Mouse (Mus musculus) gastrocnemius, adult 2 months (tissue): ENCODE data around the gene Cdk9. TPM values are rescaled to one million over a fixed set of nuclear protein-coding genes. Genes with fewer than 3 reads are reported as not detected.

Experiments
- DNase-seq: peaks from one replicate; pipeline ENCODE4 v3.0.0; 2022
- H3K27ac ChIP-seq: fragments of 200-600 bp; 2 replicates; pipeline ENCODE4 v1.8.1; 2022; ENCODE audit warnings: mild to moderate bottlenecking
- H3K4me3 ChIP-seq: fragments of 200-600 bp; 2 replicates; pipeline ENCODE4 v1.8.1; 2022; ENCODE audit warnings: mild to moderate bottlenecking, moderate library complexity
- CTCF ChIP-seq: fragments of 200-600 bp; IDR thresholded peaks from 2 replicates; pipeline ENCODE4 v1.8.1; 2022; ENCODE audit warnings: antibody characterized with exemption, mild to moderate bottlenecking, moderate library complexity
- intact Hi-C: fragments of 180-260 bp; cut with DNase I; formaldehyde crosslinking; loops from one replicate; pipeline ENCODE4 v1.15.1; 2025
- total RNA-seq, 2 experiments: library from RNA; stranded (reverse); gene quantifications; 2 replicates each; pipeline ENCODE4 v1.2.3; 2021

The Cdk9 gene
- total RNA-seq, 2 experiments from 2014 or later: 20.2 to 22.0 TPM

DNA sequence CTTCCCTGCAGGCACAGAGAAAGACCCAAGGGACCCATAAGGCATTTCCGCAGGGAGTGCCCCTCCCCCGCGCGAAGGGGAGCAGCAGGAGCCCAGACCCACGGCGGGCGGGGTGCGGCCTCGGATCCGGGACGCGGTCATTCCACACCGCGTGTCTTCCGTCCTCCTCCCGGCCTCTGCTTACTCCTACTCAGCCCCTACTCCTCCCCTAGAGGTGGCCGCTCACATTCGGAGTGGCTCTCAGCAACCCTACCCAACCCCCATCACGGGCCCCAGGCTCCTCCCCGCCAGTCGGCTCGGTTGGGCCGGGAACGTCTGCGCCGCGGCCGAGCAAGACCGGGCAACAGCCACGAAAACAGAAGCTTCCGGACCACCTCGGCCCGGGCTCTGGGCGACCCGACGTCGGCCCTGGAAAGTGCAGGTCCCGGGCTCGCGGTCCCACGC is 746 bp downstream of the Cdk9 start:
- H3K27ac ChIP-seq: peak overlapping the region; percentile 96
- DNase-seq: peak; percentile 79
- TF ChIP-seq CTCF: no peak
- intact Hi-C loops: loop anchor here (2.0 kb wide), 1 partner anchor 17 kb away; no protein-coding TSS in a partner anchor
- H3K4me3 ChIP-seq: peak overlapping the region; percentile 91

DNA sequence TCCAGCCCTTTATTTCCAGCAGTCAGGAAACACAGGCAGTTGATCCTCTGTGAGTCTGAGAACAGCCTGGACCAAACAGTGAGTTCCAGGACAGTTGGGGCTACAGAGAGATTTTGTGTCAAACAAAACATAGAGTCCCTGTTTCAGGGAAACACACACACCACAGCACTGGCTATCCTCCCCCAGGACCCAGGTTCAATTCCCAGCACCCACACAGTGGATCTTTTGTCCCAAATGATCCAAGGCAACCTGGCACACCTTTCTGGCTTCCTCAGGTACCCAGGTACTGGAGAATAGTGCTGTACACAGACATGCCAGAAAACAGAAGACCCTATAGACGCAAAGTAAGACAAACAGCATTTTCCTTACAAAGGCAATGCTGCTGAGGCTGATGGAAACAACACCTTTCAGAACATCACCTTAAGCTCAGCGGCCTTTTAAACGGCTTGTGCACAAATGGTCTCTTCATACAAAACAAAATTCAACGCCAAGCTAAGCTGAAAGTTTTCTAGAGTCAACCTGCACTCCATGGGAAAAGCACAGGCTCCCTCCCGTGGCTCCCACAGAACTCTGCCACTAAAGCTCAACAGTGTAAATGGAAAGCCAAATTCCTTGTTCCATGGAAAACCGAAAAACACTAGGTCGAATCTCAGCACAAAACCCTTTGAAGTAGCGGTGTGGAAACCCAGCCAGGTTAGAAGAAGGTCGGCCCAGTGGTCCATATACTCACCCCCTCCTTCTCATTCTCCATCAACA is 1.4 kb downstream of the Cdk9 start:
- no peak for DNase-seq
- 0 out of 2 replicates have a peak, but pooled peaks have one; percentile 7 for TF ChIP-seq CTCF
- Histone ChIP-seq H3K4me3 (peak overlapping the region; percentile 91), H3K27ac (peak overlapping the region; percentile 96)
- intact Hi-C loops: loop anchor here (2.0 kb wide), 1 partner anchor 17 kb away; no protein-coding TSS in a partner anchor

DNA sequence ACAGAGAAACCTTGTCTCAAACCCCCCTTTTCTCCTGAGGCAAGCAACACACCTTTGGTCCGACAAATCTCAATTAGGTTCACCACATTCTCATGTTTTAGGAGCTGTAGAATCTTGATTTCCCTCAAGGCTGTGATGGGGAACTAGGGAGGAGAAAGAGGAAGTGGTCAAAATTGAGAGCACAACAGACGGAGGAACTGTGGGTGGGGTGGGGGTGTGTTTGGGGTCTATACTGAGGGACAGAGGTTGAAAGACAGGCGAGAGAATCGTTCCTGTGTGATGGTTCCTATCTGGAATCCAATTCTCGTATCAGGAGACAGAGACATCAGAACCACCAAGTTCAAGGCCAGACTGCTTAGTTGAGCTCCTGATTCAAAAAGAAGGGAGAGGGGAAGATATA is 2.5 kb downstream of the Cdk9 start:
- intact Hi-C loops: no loop called here
- no peak for TF ChIP-seq CTCF
- H3K27ac ChIP-seq: no peak overlapping the region
- H3K4me3 ChIP-seq: no peak overlapping the region
- no peak for DNase-seq

GRCm38 (mm10) chr2:32709521-32710137 is 3.2 kb downstream of the Cdk9 start:
- Histone ChIP-seq H3K27ac (0 out of 2 replicates have a peak overlapping the region, but pooled peaks have one; percentile 6), H3K4me3 (peak overlapping the region; percentile 7; the same call in 1 of the 2 replicates)
- no peak for DNase-seq
- intact Hi-C loops: no loop called here
- no peak for TF ChIP-seq CTCF

DNA sequence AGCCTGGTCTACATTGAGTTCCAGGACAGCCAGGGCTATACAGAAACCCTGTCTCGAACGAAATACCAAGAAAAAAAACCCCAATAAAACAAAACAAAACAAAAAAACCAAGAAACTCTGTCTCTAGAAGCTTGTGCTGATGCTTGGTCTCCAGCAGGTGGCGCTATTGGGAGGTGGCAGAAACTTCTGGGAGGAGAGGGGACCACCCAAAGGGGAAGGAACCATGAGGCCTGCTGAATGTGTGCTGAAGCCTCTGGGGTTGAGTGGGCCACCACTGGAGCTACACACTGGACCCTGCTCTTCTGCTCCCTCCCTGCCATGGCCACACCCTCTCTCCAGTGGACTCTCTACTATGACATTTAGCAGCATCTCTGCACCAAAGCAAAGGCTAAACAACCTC is 4.2 kb downstream of the Cdk9 start:
- DNase-seq: peak; percentile 65
- Histone ChIP-seq H3K27ac (no peak overlapping the region), H3K4me3 (no peak overlapping the region)
- intact Hi-C loops: no loop called here
- TF ChIP-seq CTCF: peak; percentile 94

DNA sequence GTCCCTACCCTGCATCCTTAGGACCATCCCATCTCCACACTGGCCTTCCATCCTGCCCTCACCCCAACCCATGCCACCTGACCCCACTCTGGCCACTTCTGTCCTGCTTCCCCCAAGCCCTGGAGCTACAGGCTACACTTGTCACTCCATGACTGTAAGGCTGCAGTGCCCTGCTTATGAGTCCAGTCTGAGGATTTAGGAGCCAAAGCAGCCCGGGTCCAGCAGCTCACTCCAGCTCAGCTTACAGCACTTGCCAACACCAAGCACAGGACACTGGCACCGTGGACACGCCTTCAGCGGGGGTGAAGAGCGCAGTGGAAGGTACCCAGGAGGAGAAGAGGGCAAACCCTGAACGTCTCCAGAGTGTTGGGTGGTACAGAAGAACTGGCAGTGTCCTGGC is 5.9 kb downstream of the Cdk9 start:
- peak; percentile 65 for DNase-seq
- H3K27ac ChIP-seq: peak overlapping the region; percentile 48; the same call in 1 of the 2 replicates
- intact Hi-C loops: no loop called here
- TF ChIP-seq CTCF: no peak
- H3K4me3 ChIP-seq: no peak overlapping the region

GRCm38 (mm10) chr2:32705018-32705417 is 7.9 kb downstream of the Cdk9 start:
- Histone ChIP-seq H3K27ac (no peak overlapping the region), H3K4me3 (no peak overlapping the region)
- intact Hi-C loops: no loop called here
- TF ChIP-seq CTCF: no peak
- DNase-seq: no peak

DNA sequence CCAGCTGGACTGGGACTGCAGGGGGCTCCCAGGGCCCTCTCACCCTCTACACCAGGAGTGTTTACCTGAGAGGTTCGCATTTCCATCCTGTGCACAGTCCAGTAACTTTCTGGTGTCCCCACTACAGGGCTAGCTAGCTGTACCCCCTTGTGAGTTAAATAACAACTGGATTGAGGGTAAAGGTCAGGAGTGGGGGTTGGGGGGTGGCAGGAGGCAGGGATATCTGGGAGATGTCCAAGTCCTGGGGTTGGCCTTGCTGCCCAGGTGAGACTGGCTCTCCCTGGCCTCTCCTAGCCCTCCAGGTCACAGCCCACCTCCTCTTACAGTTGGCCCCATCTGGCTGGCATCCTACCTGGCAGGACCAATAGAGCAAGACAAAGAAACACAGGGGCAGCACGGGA is 8.9 kb downstream of the Cdk9 start, which contains the start of gene Fpgs:
Fpgs (minus strand) TSS at position 125 of the 401 bp plus-strand sequence.
- intact Hi-C loops: no loop called here
- H3K4me3 ChIP-seq: no peak within 1 kb of the TSS
- TF ChIP-seq CTCF: no peak
- no peak for DNase-seq
- H3K27ac ChIP-seq: no peak within 1 kb of the TSS

GRCm38 (mm10) chr2:32703046-32703445 is 9.8 kb downstream of the Cdk9 start:
- no peak overlapping the region for H3K4me3 ChIP-seq
- no peak overlapping the region for H3K27ac ChIP-seq
- DNase-seq: no peak
- intact Hi-C loops: no loop called here
- no peak for TF ChIP-seq CTCF

DNA sequence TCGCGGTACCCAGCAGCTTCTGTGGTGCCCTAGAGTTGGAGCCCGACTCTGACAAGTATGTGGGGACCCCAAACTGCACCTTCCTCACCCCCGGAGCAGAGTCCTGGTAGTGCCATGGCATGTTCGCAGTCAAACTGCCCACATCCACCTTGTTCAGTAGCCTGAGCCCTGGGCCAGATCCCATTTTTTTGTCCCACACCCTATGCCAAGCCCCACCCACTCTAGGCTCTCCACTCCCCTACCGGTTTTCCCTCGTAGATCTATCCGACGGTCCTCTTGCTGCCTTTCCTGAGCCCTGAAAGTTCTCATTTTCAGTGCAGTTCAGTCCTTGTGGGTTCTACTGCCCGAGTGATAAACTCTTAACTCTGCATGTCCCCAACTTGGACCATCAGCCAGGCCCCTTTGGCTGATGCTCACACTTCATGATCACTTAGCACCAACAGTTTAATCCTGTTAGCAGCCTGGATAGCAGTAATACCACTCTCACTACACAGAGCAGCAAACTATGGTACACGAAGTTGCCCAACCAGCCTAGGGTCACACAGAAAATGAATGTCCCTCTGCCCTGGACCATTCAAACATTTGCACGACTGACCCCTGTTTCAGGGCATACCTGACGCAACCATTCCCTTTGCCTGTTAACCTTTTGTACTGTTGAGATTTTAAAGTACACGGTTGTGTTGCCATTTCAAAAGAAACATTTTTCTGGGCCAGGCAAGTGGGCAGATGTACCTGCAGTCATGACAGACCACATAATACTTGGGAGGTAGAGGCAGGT is 11.7 kb downstream of the Cdk9 start:
- intact Hi-C loops: no loop called here
- no peak for DNase-seq
- no peak for TF ChIP-seq CTCF
- no peak overlapping the region for H3K27ac ChIP-seq
- no peak overlapping the region for H3K4me3 ChIP-seq

DNA sequence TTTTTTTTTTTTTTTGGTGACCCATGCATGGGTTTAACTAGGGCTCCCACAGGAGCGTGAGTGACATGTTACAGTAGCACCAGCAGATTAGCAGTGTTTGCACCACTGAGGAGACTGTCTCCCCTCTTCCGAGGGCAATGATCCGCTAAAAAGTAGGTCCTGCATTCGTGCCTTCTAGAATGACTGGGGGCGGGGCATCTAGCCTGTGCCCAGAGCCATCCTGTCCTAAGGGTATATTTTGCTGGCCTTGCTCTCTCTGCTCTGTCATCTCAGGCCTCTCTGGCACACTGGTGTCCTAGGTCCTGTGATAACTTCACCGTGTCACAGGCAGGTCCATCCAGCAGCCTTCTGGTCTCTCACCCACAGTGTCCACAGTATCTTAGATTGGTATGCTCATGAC is 13.2 kb downstream of the Cdk9 start:
- H3K4me3 ChIP-seq: no peak overlapping the region
- TF ChIP-seq CTCF: no peak
- no peak overlapping the region for H3K27ac ChIP-seq
- intact Hi-C loops: no loop called here
- no peak for DNase-seq

DNA sequence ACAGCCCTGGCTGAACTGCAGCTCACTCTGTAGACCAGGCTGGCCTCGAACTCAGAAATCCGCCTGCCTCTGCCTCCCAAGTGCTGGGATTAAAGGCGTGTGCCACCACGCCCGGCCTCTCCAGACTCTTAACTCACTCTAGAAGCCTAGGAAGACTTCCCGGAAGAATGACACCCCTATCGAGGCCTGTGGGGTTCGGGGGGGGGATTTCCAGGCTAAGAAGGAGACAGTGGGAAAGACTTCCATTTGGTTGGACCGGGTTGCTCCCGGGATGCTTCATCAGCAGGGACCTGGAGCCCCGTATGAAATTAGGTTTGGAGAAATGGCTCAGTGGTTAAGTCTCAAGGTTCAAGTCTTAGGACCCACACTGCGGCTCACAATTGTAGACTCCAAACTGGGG is 18.2 kb downstream of the Cdk9 start:
- intact Hi-C loops: loop anchor here (2.0 kb wide), 1 partner anchor 18 kb away; the partner anchor contains the start of gene Cdk9
- TF ChIP-seq CTCF: no peak
- DNase-seq: no peak
- Histone ChIP-seq H3K27ac (peak overlapping the region; percentile 94), H3K4me3 (peak overlapping the region; percentile 92)
